Mouse (Mus musculus) erythroblast, embryonic 14.5 days (primary cell): ENCODE measurements around the gene Fyn. TPM values are rescaled to one million over a fixed set of nuclear protein-coding genes. Genes with fewer than 3 reads are reported as not detected.

Experiments
- H3K27me3 ChIP-seq: 2 replicates; pipeline ENCODE4 v1.6.1; 2012; ENCODE audit warnings: inconsistent platforms; ENCODE audit not compliant: control insufficient read depth
- H3K36me3 ChIP-seq: 2 replicates; pipeline ENCODE4 v1.6.1; 2012; ENCODE audit warnings: mild to moderate bottlenecking, inconsistent platforms; ENCODE audit not compliant: control insufficient read depth
- H3K4me1 ChIP-seq: 2 replicates; pipeline ENCODE4 v1.6.1; 2012; ENCODE audit warnings: inconsistent platforms; ENCODE audit not compliant: control insufficient read depth
- H3K4me3 ChIP-seq: replicated peaks from 2 replicates; pipeline ENCODE3; 2012; ENCODE audit warnings: moderate library complexity, mild to moderate bottlenecking, inconsistent platforms
- H3K9me3 ChIP-seq: 2 replicates; pipeline ENCODE4 v1.6.1; 2012; ENCODE audit warnings: low read length, inconsistent platforms, mixed read lengths; ENCODE audit not compliant: control insufficient read depth
- GATA1 ChIP-seq: IDR thresholded peaks from 2 replicates; pipeline ENCODE4 v1.6.1; 2012; ENCODE audit warnings: low read length, inconsistent platforms, mixed read lengths
- TAL1 ChIP-seq: IDR thresholded peaks from 3 replicates; pipeline ENCODE4 v1.6.1; 2012; ENCODE audit warnings: low read length, inconsistent platforms, mixed read lengths
- polyA plus RNA-seq: library from polyadenylated mRNA; stranded (reverse); fragments of >175 nt; gene quantifications from 2 replicates; pipeline ENCODE4 v1.2.3, GENCODE M21; 2012

Fyn gene
- polyA plus RNA-seq, 1 experiment = 1.1 TPM

DNA sequence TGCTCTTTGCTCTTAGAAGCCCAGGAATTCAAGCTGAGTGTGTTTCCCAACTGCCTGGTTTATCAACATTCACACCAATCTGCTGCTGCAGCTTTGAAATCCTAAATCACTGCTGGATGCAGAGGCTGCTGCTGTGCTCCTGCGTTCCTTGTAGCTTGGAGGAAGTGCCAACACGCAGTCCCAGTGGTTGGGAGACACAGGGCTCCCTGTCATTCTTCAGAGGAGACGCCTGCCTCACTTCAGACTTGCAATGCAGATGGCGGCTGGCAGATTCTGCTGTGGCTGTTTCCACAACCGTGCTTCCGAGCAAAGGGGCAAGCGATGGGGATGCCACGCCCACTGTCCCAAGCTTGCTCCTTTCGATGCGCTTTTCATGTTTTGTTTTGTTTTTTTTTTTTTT, 132.9 kb downstream of the Fyn start:
- TF ChIP-seq TAL1 (no peak), GATA1 (no peak)
- H3K36me3 ChIP-seq = no peaks in the 10 kb centered on the region
- no peak overlapping the region for H3K4me3 ChIP-seq
- no peaks in the 10 kb centered on the region for H3K27me3 ChIP-seq
- H3K9me3 ChIP-seq = no peaks in the 10 kb centered on the region
- H3K4me1 ChIP-seq = no peaks in the 10 kb centered on the region

DNA sequence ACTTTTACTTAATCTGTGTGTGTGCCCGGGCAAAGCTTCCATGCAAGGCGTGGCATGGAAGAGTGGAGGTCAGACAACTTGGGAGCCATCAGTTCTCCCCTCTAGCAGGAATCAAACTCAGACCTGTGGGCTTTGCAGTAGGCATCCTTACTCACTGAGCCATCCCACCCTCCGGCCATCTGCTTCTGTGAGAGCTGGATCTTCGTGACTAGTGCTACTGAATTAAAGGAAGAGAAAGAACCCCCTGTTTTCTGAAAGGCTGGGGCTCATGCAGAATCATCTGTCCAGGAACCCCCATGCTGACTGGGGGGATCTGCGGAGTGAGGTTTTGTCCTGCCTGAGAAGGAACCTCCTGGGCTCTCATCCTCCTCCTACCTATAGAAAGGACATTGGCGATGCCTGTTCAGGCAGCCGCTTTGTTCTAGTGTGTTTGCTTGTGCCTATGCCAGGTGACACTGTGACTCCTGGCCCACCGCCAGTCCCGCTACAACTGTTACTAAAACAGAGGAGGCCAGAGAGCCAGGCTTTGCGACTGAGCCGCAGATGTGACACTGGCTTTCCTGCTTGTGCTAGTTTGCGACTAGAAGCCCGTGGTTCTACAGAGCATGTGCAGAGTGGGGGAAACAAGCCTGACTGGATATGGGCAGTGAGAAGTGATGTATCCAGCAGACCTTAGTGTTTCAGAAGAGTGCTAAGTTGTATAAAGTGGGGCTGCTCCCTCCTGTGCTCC, 133.5 kb downstream of the Fyn start:
- Histone ChIP-seq H3K4me3 (no peak overlapping the region), H3K9me3 (no peaks in the 10 kb centered on the region), H3K27me3 (no peaks in the 10 kb centered on the region), H3K4me1 (no peaks in the 10 kb centered on the region), H3K36me3 (no peaks in the 10 kb centered on the region)
- TF ChIP-seq TAL1 = no peak
- TF ChIP-seq GATA1 = no peak

DNA sequence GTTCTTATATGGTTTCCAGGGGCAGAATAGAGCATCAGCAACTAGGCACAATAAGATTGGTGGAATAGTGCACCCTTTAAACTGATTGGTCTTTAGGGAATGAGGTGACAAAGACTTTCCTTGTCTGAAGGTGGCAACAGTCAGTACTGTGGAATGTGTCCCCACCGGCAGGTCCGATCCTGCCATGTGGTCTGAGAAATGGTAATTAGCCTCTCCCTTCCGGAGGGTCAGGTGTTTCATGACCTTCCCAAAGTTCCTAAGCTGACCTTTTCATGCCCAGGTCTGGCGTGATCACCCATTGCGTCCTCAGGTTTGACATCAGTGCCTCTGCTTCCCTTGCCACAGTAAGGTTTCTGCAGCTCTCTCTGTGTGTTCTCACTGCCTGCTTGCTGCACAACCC, 134.7 kb downstream of the Fyn start:
- no peaks in the 10 kb centered on the region for H3K36me3 ChIP-seq

DNA sequence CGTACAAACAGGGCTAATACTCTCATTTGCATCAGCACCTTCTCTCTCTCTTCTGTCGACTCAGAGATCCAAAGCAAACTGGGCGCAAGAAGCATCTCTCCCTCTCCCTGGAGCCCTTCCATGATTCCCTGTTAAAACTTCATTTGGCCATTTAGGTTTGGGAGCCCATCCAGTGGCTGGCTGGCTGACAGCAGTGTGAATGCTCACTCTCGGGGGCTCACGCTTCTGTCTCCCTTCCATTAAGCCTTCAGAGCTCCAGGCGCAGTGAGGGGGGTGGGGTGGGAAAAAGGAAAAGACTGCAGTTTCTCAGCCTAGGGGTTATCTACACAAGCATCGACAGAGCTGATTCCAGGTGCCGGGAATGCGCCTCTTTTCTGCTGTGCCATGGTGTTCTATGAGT, 136.4 kb downstream of the Fyn start:
- Histone ChIP-seq H3K36me3 (no peaks in the 10 kb centered on the region), H3K4me1 (no peaks in the 10 kb centered on the region; the same call in 1 of the 2 replicates), H3K9me3 (no peaks in the 10 kb centered on the region), H3K4me3 (no peak overlapping the region), H3K27me3 (no peaks in the 10 kb centered on the region)
- TF ChIP-seq GATA1 (no peak), TAL1 (no peak)

More for the DNA sequence above, 134.7 kb downstream of the Fyn start:
- Histone ChIP-seq H3K4me1 (no peaks in the 10 kb centered on the region; the same call in 1 of the 2 replicates), H3K4me3 (no peak overlapping the region), H3K9me3 (no peaks in the 10 kb centered on the region), H3K27me3 (no peaks in the 10 kb centered on the region)
- TF ChIP-seq GATA1 = no peak
- TF ChIP-seq TAL1 = no peak

GRCm38 (mm10) chr10:39505621-39506020, 137.0 kb downstream of the Fyn start:
- Histone ChIP-seq H3K4me1 (no peaks in the 10 kb centered on the region; the same call in 1 of the 2 replicates), H3K36me3 (no peaks in the 10 kb centered on the region), H3K4me3 (no peak overlapping the region), H3K9me3 (no peaks in the 10 kb centered on the region), H3K27me3 (no peaks in the 10 kb centered on the region)
- TF ChIP-seq TAL1 (no peak), GATA1 (no peak)

DNA sequence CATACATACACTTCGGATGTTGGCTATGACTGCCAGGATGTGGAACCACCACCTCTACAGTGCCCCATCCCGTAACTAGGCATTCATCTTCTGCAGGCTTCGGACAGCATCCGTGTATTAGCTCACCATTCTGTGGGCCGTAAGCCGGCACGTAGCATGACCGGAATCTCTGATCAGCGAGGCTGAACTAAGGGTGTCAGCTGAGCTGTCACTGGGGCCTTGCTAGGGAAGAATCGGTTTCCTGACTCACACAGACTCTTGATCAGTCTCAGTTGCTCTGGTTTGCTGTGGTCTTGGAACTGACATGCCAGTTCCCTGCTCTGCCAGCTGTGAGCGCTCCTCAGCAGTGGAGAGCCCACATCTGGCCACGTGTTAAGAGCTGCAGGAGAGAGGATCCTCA, 137.7 kb downstream of the Fyn start:
- H3K36me3 ChIP-seq = no peaks in the 10 kb centered on the region
- no peak overlapping the region for H3K4me3 ChIP-seq
- no peaks in the 10 kb centered on the region for H3K27me3 ChIP-seq
- no peaks in the 10 kb centered on the region for H3K9me3 ChIP-seq
- H3K4me1 ChIP-seq = no peaks in the 10 kb centered on the region; the same call in 1 of the 2 replicates
- TF ChIP-seq TAL1 (no peak), GATA1 (no peak)

DNA sequence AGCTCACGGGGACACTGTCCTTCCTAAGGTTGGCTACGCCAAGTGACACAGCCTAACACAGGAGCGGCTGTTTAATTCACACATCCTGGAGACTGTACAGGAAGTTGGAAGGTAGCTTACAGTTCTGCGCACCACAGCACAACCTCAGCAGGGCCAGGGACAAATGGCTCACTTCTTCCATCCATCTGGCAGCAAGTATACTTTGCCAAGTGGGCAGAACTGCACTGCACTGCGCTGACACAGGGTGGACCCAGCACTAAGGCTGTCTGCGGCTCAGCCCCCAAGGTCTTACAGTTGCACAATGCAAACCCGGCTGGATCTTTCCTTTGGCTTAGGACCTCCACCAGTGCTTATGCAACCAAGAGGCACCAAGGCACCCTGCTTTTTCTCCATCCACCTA, 138.2 kb downstream of the Fyn start:
- TF ChIP-seq TAL1 (no peak), GATA1 (no peak)
- H3K4me3 ChIP-seq = no peak overlapping the region
- H3K36me3 ChIP-seq = no peaks in the 10 kb centered on the region
- H3K9me3 ChIP-seq = no peaks in the 10 kb centered on the region
- H3K27me3 ChIP-seq = no peaks in the 10 kb centered on the region
- no peaks in the 10 kb centered on the region; the same call in 1 of the 2 replicates for H3K4me1 ChIP-seq

- Histone ChIP-seq H3K36me3 (no peaks in the 10 kb centered on the region), H3K4me3 (no peak overlapping the region), H3K4me1 (no peaks in the 10 kb centered on the region; the same call in 1 of the 2 replicates), H3K9me3 (no peaks in the 10 kb centered on the region), H3K27me3 (no peaks in the 10 kb centered on the region)
- TF ChIP-seq TAL1 (no peak), GATA1 (no peak)
Measured at GRCm38 (mm10) chr10:39508801-39509200, 140.1 kb downstream of the Fyn start.

DNA sequence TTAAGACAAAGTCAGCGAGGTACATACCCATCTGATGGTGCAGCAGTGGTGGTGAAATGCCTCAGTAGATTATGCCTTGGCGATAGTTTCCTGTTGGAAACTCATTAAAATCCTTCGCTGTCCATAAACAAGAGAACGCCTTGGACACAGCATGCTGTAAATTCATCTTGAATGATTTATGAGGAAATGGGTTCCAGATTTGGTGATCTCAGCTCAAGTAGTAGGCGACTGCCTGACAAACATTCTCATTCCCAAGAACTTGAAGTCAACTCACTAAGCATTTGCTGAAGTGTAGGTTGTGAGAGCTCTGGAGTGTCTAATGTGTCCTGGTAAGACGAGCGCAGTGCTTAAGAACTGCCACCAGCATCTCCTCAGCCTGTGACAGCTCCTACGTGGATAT, 141.3 kb downstream of the Fyn start:
- Histone ChIP-seq H3K4me3 (no peak overlapping the region), H3K36me3 (peaks cover 3% of the 10 kb centered on the region; the same call in 1 of the 2 replicates), H3K27me3 (no peaks in the 10 kb centered on the region), H3K9me3 (no peaks in the 10 kb centered on the region), H3K4me1 (no peaks in the 10 kb centered on the region; the same call in 1 of the 2 replicates)
- no peak for TF ChIP-seq TAL1
- TF ChIP-seq GATA1 = no peak
